Mouse (Mus musculus) Muller cell, postnatal 12 days (primary cell): Measurements from ENCODE around the gene Adora2a.
A peak's percentile ranks its signal among the peaks of the same experiment; 100 is the strongest.
"Not testable (repeated sequence)": the region's sequence is repeated elsewhere in the genome, so short reads cannot be mapped to it uniquely, and the experiment has no call there.

ENCODE experiments used
- DNase-seq: peaks from one replicate; pipeline ENCODE4 v3.0.0-alpha.2; 2015; ENCODE audit errors: inconsistent ontology term

Gene Adora2a

GRCm38 (mm10) chr10:75345265-75345664 is 28.6 kb downstream of the Adora2a start:
- peak; percentile 14 for DNase-seq

- no peak for DNase-seq
Observed at GRCm38 (mm10) chr10:75350564-75350963, 33.9 kb downstream of the Adora2a start.

DNA sequence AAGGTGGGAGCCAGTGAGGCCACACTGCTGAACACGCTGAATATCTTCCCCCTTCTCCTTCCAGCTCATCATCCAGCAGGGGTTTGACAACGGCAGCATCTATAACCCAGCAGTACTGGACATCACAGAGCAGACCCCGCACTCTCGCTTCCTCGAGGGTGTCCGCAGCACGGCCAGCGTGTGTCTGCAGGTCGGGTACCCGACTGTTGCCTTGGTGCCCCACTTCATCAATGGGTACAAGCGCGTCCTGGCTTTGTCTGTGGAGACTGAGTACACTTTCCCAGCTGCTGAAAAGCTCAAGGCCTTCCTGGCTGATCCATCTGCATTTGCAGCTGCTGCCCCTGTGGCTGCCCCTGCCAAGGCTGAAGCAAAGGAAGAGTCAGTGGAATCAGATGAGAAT is 35.9 kb downstream of the Adora2a start:
- DNase-seq, result no peak

DNA sequence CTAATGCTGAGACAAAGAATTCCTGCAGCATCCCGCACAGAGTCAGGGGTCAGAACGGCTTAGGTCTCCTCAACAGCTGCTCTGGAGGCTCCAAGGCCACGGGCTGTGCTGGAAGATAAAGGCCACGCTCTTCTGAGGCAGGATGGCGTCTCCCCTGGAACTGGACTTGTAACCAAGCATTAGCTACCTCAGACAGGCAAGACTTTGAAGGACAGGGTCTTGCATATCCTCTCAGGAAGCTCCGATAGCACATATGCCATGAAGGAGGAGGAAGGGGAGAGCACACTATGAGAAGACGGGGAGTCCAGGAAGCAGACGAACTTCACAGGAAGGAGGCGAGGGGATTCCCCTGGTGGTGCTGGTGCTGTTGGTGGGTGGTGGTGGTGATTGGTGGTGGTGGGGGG is 37.2 kb downstream of the Adora2a start:
- not testable (repeated sequence) for DNase-seq

GRCm38 (mm10) chr10:75355341-75355740 is 38.7 kb downstream of the Adora2a start:
- DNase-seq, result no peak

GRCm38 (mm10) chr10:75364214-75364690 is 47.6 kb downstream of the Adora2a start:
- DNase-seq, result peak; percentile 36

GRCm38 (mm10) chr10:75364796-75365195 is 48.1 kb downstream of the Adora2a start:
- DNase-seq, result no peak

GRCm38 (mm10) chr10:75365231-75365633 is 48.6 kb downstream of the Adora2a start:
- peak; percentile 11 for DNase-seq

DNA sequence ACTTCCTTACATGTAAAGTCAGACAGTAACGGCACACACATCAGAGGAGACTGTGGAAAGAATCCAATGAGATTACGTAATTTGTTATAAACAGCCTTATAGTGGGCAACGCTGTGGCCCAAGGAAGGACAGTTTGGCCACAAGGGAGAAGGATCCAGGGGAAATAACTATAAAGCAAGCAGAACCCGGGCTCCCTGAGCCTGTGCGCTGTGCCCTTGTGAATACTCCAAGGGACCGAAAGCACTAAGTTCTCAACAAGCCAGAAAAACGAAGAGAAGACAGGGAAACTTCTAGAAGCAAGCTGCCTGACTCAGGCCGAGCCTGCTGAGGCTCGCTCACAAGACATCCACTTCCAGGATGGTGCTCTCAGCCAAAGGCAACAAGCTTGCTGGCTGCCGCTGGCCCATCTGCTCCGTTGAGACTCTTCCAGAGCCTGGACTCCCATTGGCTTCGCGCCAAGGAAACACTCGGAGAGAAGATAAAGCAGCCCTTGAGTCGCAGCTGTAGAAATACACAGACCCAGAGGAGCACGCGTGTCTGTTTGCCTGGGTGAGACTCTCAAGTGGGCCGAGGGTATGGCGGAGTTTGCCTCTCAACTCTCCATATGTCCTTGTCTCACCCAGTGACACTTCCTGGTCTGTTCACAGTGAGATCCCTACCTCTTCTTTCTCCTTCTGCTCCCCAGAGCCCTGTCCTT is 57.1 kb downstream of the Adora2a start:
- DNase-seq, result not testable (repeated sequence)

DNA sequence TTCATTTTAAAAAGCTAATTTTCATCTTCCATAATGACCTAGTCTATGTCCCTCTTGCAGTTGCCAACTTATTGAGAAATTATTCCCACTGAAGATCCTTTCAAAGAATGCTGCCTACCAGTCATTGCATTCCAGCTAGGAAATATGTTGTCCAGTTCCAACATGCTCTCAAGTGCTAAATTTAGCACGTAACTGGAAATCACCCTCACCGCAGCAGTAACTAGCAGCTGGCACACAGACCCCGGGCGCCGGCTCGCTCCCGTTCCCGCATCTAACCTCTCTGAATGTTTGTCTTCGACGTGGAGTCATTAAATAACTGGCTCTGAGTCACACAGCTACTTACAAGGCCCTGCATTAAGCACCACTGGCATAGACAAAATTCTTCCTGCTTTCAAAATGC is 62.0 kb downstream of the Adora2a start:
- peak; percentile 76 for DNase-seq
